Mouse (Mus musculus) midbrain, embryonic 12.5 days (tissue): ENCODE data around the gene St7. TPM values are rescaled to one million over a fixed set of nuclear protein-coding genes. Genes with fewer than 3 reads are reported as not detected.
"Not testable (repeated sequence)": the region's sequence is repeated elsewhere in the genome, so short reads cannot be mapped to it uniquely, and the experiment has no call there.

Experiments used
- ATAC-seq: fragments of 200-750 bp; cut with Nextera tagmentation; 2 replicates; pipeline ENCODE4 v1.8.0; 2017; ENCODE audit warnings: low read depth, moderate TSS enrichment, moderate library complexity; ENCODE audit not compliant: low FRiP score
- H3K27ac ChIP-seq: fragments of 300-500 bp; sonication (generic); replicated peaks from 2 replicates; pipeline ENCODE4 v1.5.1; 2016; ENCODE audit warnings: mild to moderate bottlenecking
- H3K27me3 ChIP-seq: fragments of 300-500 bp; sonication (generic); 2 replicates; pipeline ENCODE4 v1.6.1; 2016; ENCODE audit warnings: mild to moderate bottlenecking
- H3K36me3 ChIP-seq: fragments of 300-500 bp; sonication (generic); 2 replicates; pipeline ENCODE4 v1.6.1; 2016
- H3K4me1 ChIP-seq: fragments of 300-500 bp; sonication (generic); 2 replicates; pipeline ENCODE4 v1.6.1; 2016
- H3K4me2 ChIP-seq: fragments of 300-500 bp; sonication (generic); replicated peaks from 2 replicates; pipeline ENCODE4 v1.6.1; 2016; ENCODE audit warnings: mild to moderate bottlenecking, moderate library complexity
- H3K4me3 ChIP-seq: fragments of 300-500 bp; sonication (generic); 2 replicates; pipeline ENCODE4 v1.5.1; 2016; ENCODE audit warnings: mild to moderate bottlenecking
- H3K9ac ChIP-seq: fragments of 300-500 bp; sonication (generic); replicated peaks from 2 replicates; pipeline ENCODE4 v1.6.1; 2016; ENCODE audit warnings: mild to moderate bottlenecking, moderate library complexity
- H3K9me3 ChIP-seq: fragments of 300-500 bp; sonication (generic); 2 replicates; pipeline ENCODE4 v1.6.1; 2016; ENCODE audit warnings: mild to moderate bottlenecking
- WGBS: fragments of 180-500 bp; shearing (Covaris S2); methylation state at CpG from one replicate; pipeline ENCODE4 v1.1.7; 2016; 5-methylcytosine and 5-hydroxymethylcytosine counted together
- polyA plus RNA-seq: library from polyadenylated mRNA; unstranded; fragments of >200 nt; fragmentation: Nextera tagmentation; extraction: Ambion mirVana; gene quantifications from 2 replicates; pipeline ENCODE4 v1.2.1, GENCODE M21; 2016

St7 gene
- polyA plus RNA-seq, 1 experiment from 2014 or later, result 51.6 TPM

- no peak overlapping the region for H3K4me3 ChIP-seq
- H3K9me3 ChIP-seq, result peaks cover 7% of the 10 kb centered on the region
- no peaks in the 10 kb centered on the region for H3K4me1 ChIP-seq
- H3K27ac ChIP-seq, result no peak overlapping the region
- no peak for ATAC-seq
- H3K27me3 ChIP-seq, result no peaks in the 10 kb centered on the region
- WGBS, result 82% methylated on average over 6 of the region's 6 CpGs
- no peak overlapping the region for H3K4me2 ChIP-seq
- no peaks in the 10 kb centered on the region for H3K36me3 ChIP-seq
- H3K9ac ChIP-seq, result no peak overlapping the region
Measured at GRCm38 (mm10) chr6:17680266-17680925, 12.3 kb upstream of the St7 start.

GRCm38 (mm10) chr6:17681810-17682209, 10.9 kb upstream of the St7 start:
- Histone ChIP-seq H3K27ac (no peak overlapping the region), H3K36me3 (no peaks in the 10 kb centered on the region), H3K4me1 (no peaks in the 10 kb centered on the region), H3K27me3 (no peaks in the 10 kb centered on the region), H3K4me2 (no peak overlapping the region), H3K9ac (no peak overlapping the region), H3K9me3 (peaks cover 7% of the 10 kb centered on the region), H3K4me3 (no peak overlapping the region)
- 0 out of 2 replicates have a peak, but pooled peaks have one; percentile 19 for ATAC-seq
- over 99% methylated on average over 8 of the region's 8 CpGs for WGBS

- Histone ChIP-seq H3K4me1 (no peaks in the 10 kb centered on the region), H3K9ac (no peak overlapping the region), H3K4me2 (no peak overlapping the region), H3K27me3 (0 out of 2 replicates have a peak, but pooled peaks cover 10% of the 10 kb centered on the region), H3K27ac (no peak overlapping the region), H3K4me3 (no peak overlapping the region), H3K36me3 (no peaks in the 10 kb centered on the region), H3K9me3 (no peaks in the 10 kb centered on the region)
- no peak for ATAC-seq
- WGBS, result 89% methylated on average over 5 of the region's 5 CpGs
Measured at GRCm38 (mm10) chr6:17688676-17689075, 4.1 kb upstream of the St7 start.

DNA sequence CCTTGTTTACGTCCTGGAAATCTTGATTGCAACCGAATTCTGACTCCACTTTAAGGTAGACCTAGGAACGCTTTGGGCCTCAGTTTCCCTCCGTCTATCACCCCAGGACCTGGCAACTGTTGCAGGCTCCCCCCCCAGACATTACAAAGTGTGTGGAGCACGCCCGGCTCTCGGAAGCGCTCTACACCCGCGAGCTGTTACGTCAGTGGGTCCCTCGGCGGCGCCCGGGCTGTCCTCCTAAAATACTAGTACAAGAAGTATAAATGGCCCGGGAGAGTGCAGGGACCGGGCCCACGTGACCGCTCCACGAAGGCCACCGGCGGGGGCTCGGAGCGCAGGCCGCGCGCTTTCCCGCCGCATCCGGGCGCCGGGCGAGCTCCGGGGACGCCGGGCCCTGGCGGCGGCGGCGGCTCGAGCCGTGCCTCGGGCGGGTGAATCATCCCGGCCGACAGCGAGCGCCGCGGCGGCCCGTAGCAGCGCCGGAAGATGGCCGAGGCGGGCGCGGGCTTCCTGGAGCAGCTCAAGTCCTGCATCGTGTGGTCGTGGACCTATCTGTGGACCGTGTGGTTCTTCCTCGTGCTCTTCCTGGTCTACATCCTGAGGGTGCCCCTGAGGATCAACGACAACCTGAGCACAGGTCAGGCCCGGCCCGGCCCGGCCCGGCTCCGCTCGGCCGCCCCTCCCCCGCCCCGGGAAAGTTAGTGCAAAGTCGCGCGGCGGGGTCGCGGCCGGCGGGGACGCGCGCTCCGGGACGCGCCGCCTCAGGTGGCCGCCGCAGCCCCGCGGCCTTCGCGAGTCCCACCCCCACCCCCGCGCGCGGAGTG, 1.2 kb downstream of the St7 start:
- Histone ChIP-seq H3K4me1 (0 out of 2 replicates have a peak, but pooled peaks cover 7% of the 10 kb centered on the region), H3K27me3 (0 out of 2 replicates have a peak, but pooled peaks cover 14% of the 10 kb centered on the region), H3K27ac (peak overlapping the region; percentile 64), H3K4me3 (peak overlapping the region; percentile 75), H3K9me3 (no peaks in the 10 kb centered on the region), H3K9ac (peak overlapping the region; percentile 63), H3K36me3 (no peaks in the 10 kb centered on the region), H3K4me2 (peak overlapping the region; percentile 68)
- WGBS, result under 1% methylated on average over 71 of the region's 97 CpGs
- peak; percentile 91 for ATAC-seq

DNA sequence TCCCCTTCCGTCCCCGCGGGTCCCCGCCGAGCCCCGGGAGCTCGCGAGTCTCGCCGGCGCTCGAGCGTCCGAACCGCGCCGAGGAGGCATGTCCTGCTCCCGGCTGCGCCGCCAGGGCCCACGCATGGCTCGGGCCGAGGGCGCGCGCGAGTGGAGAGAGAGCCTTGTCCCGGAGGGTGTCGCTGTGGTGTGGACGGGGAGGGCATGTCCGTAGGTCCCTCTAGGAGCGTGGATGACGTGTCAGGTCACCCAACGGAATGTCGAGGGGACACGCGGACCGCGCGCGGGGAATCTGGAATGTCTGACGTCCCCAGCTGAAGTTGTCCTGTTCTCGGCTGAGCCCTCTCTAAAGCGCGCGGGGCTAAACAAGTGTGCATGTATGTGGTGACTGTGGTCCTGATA, 1.8 kb downstream of the St7 start:
- Histone ChIP-seq H3K27ac (peak overlapping the region; percentile 64; the same call in 1 of the 2 replicates), H3K9ac (peak overlapping the region; percentile 63), H3K9me3 (no peaks in the 10 kb centered on the region), H3K4me3 (peak overlapping the region; percentile 75), H3K4me1 (0 out of 2 replicates have a peak, but pooled peaks cover 7% of the 10 kb centered on the region), H3K4me2 (peak overlapping the region; percentile 68), H3K27me3 (0 out of 2 replicates have a peak, but pooled peaks cover 14% of the 10 kb centered on the region), H3K36me3 (no peaks in the 10 kb centered on the region)
- peak; percentile 80 for ATAC-seq
- under 1% methylated on average over 46 of the region's 46 CpGs for WGBS

DNA sequence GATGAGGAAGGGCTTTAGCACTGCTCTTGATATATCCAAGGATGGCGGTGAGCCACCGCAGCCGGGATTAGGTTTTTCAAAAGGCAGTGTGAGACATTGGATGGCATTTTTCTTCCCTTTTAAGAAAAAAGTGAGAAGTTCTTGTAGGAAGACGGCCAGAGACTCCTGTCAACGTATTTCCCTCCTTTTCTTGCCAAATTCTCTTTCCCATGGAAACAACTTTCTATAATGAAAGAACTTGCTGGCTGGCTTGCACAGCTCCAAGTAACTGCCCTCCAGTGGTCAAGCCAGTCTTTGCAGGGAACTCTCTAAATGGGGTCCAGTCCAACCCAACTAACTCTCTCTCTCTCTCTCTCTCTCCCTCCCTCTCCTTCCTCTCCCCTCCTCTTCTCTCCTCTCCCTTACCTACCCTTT, 3.6 kb downstream of the St7 start:
- Histone ChIP-seq H3K4me3 (no peak overlapping the region), H3K4me1 (peaks cover 15% of the 10 kb centered on the region), H3K36me3 (no peaks in the 10 kb centered on the region), H3K9me3 (no peaks in the 10 kb centered on the region), H3K9ac (no peak overlapping the region; the same call in 1 of the 2 replicates), H3K4me2 (no peak overlapping the region), H3K27ac (no peak overlapping the region), H3K27me3 (0 out of 2 replicates have a peak, but pooled peaks cover 14% of the 10 kb centered on the region)
- no peak for ATAC-seq
- WGBS, result 55% methylated on average over 5 of the region's 5 CpGs

DNA sequence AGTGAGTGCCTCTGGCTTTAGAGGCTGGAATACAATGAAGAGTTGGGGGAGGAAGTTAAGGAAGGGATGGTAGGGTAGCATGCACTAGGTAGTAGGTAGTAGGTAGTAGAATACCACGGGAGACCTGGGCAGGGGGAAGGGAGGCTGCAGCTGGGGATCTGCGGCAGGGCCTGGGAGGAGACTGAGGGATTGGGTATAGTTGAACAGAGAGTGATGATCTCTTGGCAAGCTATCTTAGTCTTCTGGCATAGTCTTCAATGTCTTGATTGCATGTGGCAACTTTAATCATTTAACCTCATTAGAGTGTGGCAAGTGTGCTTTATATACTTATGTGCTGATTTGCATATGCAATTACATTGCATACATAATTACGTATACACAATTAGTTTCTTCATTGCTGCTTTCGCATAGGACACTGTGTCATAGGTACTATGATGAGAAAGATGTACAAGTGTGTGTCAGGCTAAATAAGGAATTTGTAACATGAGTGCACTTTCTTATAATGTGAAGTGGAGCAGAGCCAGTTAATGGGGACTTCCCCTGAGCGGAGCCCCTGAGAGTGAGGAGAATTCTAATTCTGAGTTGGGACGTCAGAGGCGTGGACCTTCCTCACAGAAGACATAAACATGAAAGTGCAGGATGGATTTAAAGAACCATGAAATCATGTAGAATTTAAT, 8.3 kb downstream of the St7 start:
- no peak overlapping the region for H3K4me3 ChIP-seq
- no peak overlapping the region for H3K9ac ChIP-seq
- WGBS, result 60% methylated on average over 7 of the region's 7 CpGs
- H3K27ac ChIP-seq, result no peak overlapping the region
- H3K36me3 ChIP-seq, result no peaks in the 10 kb centered on the region
- peaks cover 13% of the 10 kb centered on the region for H3K4me1 ChIP-seq
- no peak overlapping the region for H3K4me2 ChIP-seq
- ATAC-seq, result 0 out of 2 replicates have a peak, but pooled peaks have one; percentile 49
- H3K9me3 ChIP-seq, result no peaks in the 10 kb centered on the region
- H3K27me3 ChIP-seq, result 0 out of 2 replicates have a peak, but pooled peaks cover 1% of the 10 kb centered on the region

- not testable (repeated sequence) for H3K4me3 ChIP-seq, H3K27me3 ChIP-seq, H3K27ac ChIP-seq, H3K9me3 ChIP-seq, H3K36me3 ChIP-seq, H3K4me1 ChIP-seq, H3K9ac ChIP-seq, H3K4me2 ChIP-seq, ATAC-seq
- 81% methylated on average over 1 of the region's 1 CpGs for WGBS
Measured at GRCm38 (mm10) chr6:17704038-17704437, 11.3 kb downstream of the St7 start.

GRCm38 (mm10) chr6:17705973-17706372, 13.2 kb downstream of the St7 start:
- Histone ChIP-seq H3K27ac (no peak overlapping the region), H3K9ac (no peak overlapping the region), H3K4me1 (peaks cover 4% of the 10 kb centered on the region), H3K9me3 (no peaks in the 10 kb centered on the region), H3K4me3 (no peak overlapping the region), H3K36me3 (no peaks in the 10 kb centered on the region), H3K4me2 (no peak overlapping the region), H3K27me3 (no peaks in the 10 kb centered on the region)
- 87% methylated on average over 3 of the region's 3 CpGs for WGBS
- no peak for ATAC-seq

- Histone ChIP-seq H3K4me3 (no peak overlapping the region), H3K4me2 (no peak overlapping the region), H3K27ac (no peak overlapping the region), H3K27me3 (peaks cover 8% of the 10 kb centered on the region), H3K9me3 (no peaks in the 10 kb centered on the region), H3K4me1 (peaks cover 4% of the 10 kb centered on the region), H3K9ac (no peak overlapping the region), H3K36me3 (no peaks in the 10 kb centered on the region)
- WGBS, result 93% methylated on average over 7 of the region's 7 CpGs
- no peak for ATAC-seq
Measured at GRCm38 (mm10) chr6:17718978-17719377, 26.2 kb downstream of the St7 start.

DNA sequence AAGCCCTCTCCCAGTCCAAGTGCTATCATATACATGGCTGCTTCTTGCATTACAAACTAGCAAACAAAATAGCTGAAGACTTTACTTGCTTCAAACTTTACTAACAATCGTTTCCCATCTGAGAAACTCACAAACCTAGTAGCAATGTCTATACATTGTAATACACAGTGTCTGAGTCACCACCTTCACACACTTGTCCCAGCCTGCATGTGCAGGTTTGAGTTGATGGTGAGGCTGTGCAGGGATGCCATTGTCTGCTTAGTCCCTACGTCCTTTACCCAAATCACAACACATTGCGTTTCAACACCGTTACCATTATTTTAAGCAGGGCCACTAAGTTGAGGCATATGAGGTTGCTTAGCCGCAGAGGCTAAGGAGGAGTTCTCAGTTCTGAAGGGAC, 26.7 kb downstream of the St7 start:
- Histone ChIP-seq H3K9ac (no peak overlapping the region), H3K4me2 (no peak overlapping the region), H3K27me3 (peaks cover 9% of the 10 kb centered on the region), H3K4me1 (peaks cover 4% of the 10 kb centered on the region), H3K27ac (no peak overlapping the region), H3K36me3 (no peaks in the 10 kb centered on the region), H3K4me3 (no peak overlapping the region), H3K9me3 (no peaks in the 10 kb centered on the region)
- whole genome bisulfite sequencing, result 91% methylated on average over 5 of the region's 5 CpGs
- no peak for ATAC-seq

DNA sequence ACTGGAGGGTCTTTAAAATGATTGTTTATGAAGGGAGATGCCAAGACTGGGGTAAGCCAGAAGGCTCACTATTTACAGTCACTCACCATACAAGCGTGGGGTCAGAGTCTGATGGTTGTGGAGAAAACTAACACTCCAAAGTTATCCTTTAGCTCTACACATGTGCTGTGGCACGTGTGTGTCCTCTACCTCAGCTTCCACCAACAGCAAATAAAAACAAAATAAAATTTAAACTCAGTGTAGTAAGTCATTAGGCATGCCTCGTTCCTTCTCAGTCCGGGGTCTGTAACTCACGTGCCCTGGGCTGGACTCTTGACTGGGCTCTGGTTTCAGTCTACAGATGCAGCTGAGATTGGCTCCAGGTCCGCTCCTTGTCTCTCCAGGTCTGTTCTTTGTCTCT, 27.3 kb downstream of the St7 start:
- no peaks in the 10 kb centered on the region for H3K36me3 ChIP-seq
- no peak for ATAC-seq
- WGBS, result 88% methylated on average over 6 of the region's 6 CpGs

More for the DNA sequence above, 27.3 kb downstream of the St7 start:
- no peak overlapping the region for H3K4me2 ChIP-seq
- peaks cover 10% of the 10 kb centered on the region for H3K27me3 ChIP-seq
- H3K4me1 ChIP-seq, result peaks cover 4% of the 10 kb centered on the region
- no peak overlapping the region for H3K4me3 ChIP-seq
- no peak overlapping the region for H3K27ac ChIP-seq
- H3K9ac ChIP-seq, result no peak overlapping the region
- no peaks in the 10 kb centered on the region for H3K9me3 ChIP-seq
